Mouse (Mus musculus) E14TG2a.4 (cell line): ENCODE data around the gene Morn3.
"Not testable (repeated sequence)": the region's sequence is repeated elsewhere in the genome, so short reads cannot be mapped to it uniquely, and the experiment has no call there.

Experiments
- H3K27me3 ChIP-seq: 2 replicates; pipeline ENCODE4 v1.6.1; 2014; ENCODE audit warnings: low read length, control low read depth; ENCODE audit not compliant: insufficient read depth
- H3K36me3 ChIP-seq: 2 replicates; pipeline ENCODE4 v1.6.1; 2014; ENCODE audit warnings: low read length, control low read depth; ENCODE audit not compliant: insufficient read depth
- H3K4me1 ChIP-seq: replicated peaks from 2 replicates; pipeline ENCODE4 v1.6.1; 2014; ENCODE audit warnings: low read depth, low read length, control low read depth
- H3K4me3 ChIP-seq: replicated peaks from 2 replicates; pipeline ENCODE4 v1.5.1; 2014; ENCODE audit warnings: mild to moderate bottlenecking, low read length
- H3K9me3 ChIP-seq: 2 replicates; pipeline ENCODE4 v1.6.1; 2014; ENCODE audit warnings: low read length, control low read depth
- CTCF ChIP-seq: conservative IDR thresholded peaks from 2 replicates; pipeline ENCODE4 v1.5.1; 2014; ENCODE audit warnings: low read length
- NANOG ChIP-seq: IDR thresholded peaks from 2 replicates; pipeline ENCODE4 v1.6.1; 2014; ENCODE audit warnings: borderline replicate concordance, low read length, mixed read lengths
- POU5F1 ChIP-seq: IDR thresholded peaks from 2 replicates; pipeline ENCODE4 v1.6.1; 2014; ENCODE audit warnings: low read length, borderline replicate concordance

Gene Morn3

GRCm38 (mm10) chr5:123064207-123064606 lies 17.4 kb upstream of the Morn3 start:
- Histone ChIP-seq H3K36me3 (no peaks in the 10 kb centered on the region), H3K4me3 (no peak overlapping the region), H3K4me1 (peaks cover 20% of the 10 kb centered on the region), H3K9me3 (no peaks in the 10 kb centered on the region), H3K27me3 (no peaks in the 10 kb centered on the region)
- TF ChIP-seq POU5F1: no peak
- peak; percentile 34 for TF ChIP-seq CTCF

- Histone ChIP-seq H3K9me3 (no peaks in the 10 kb centered on the region), H3K27me3 (no peaks in the 10 kb centered on the region), H3K4me1 (peaks cover 27% of the 10 kb centered on the region), H3K4me3 (no peak overlapping the region), H3K36me3 (no peaks in the 10 kb centered on the region)
- TF ChIP-seq NANOG (no peak), CTCF (no peak)
Observed at GRCm38 (mm10) chr5:123063141-123063540, 16.3 kb upstream of the Morn3 start.

- not testable (repeated sequence) for H3K4me3 ChIP-seq, H3K9me3 ChIP-seq, H3K27me3 ChIP-seq, H3K36me3 ChIP-seq
- peaks cover 19% of the 10 kb centered on the region for H3K4me1 ChIP-seq
Observed at GRCm38 (mm10) chr5:123061402-123061749, 14.6 kb upstream of the Morn3 start.

- no peaks in the 10 kb centered on the region for H3K9me3 ChIP-seq
- H3K4me1 ChIP-seq: peaks cover 19% of the 10 kb centered on the region
- no peak overlapping the region for H3K4me3 ChIP-seq
- H3K27me3 ChIP-seq: no peaks in the 10 kb centered on the region
- TF ChIP-seq CTCF (no peak), POU5F1 (no peak), NANOG (no peak)
- no peaks in the 10 kb centered on the region for H3K36me3 ChIP-seq
Observed at GRCm38 (mm10) chr5:123060706-123061401, 14.0 kb upstream of the Morn3 start.

- Histone ChIP-seq H3K4me3 (no peak overlapping the region), H3K27me3 (no peaks in the 10 kb centered on the region), H3K36me3 (no peaks in the 10 kb centered on the region), H3K4me1 (peaks cover 19% of the 10 kb centered on the region), H3K9me3 (no peaks in the 10 kb centered on the region)
- TF ChIP-seq NANOG (no peak), CTCF (peak; percentile 89)
Observed at GRCm38 (mm10) chr5:123059757-123060520, 13.1 kb upstream of the Morn3 start.

GRCm38 (mm10) chr5:123058251-123059102 lies 11.7 kb upstream of the Morn3 start:
- Histone ChIP-seq H3K27me3 (no peaks in the 10 kb centered on the region), H3K9me3 (no peaks in the 10 kb centered on the region), H3K36me3 (no peaks in the 10 kb centered on the region), H3K4me3 (peak overlapping the region; percentile 76), H3K4me1 (peaks cover 22% of the 10 kb centered on the region)
- TF ChIP-seq POU5F1: no peak

GRCm38 (mm10) chr5:123057366-123058250 lies 10.8 kb upstream of the Morn3 start:
- Histone ChIP-seq H3K36me3 (no peaks in the 10 kb centered on the region), H3K4me1 (peaks cover 22% of the 10 kb centered on the region), H3K9me3 (no peaks in the 10 kb centered on the region), H3K27me3 (no peaks in the 10 kb centered on the region), H3K4me3 (peak overlapping the region; percentile 76)
- no peak for TF ChIP-seq CTCF
- no peak for TF ChIP-seq POU5F1
- TF ChIP-seq NANOG: no peak

- no peak overlapping the region for H3K4me3 ChIP-seq
- 0 out of 2 replicates have a peak, but pooled peaks cover 3% of the 10 kb centered on the region for H3K9me3 ChIP-seq
- H3K4me1 ChIP-seq: peaks cover 38% of the 10 kb centered on the region
- TF ChIP-seq POU5F1 (no peak), NANOG (no peak), CTCF (peak; percentile 80)
- H3K36me3 ChIP-seq: no peaks in the 10 kb centered on the region
- no peaks in the 10 kb centered on the region for H3K27me3 ChIP-seq
Observed at GRCm38 (mm10) chr5:123051736-123052135, 4.9 kb upstream of the Morn3 start.
